Mouse (Mus musculus): ENCODE measurements around the gene Sirpa.

Gene Sirpa

GRCm38 (mm10) chr2:129606269-129606668, 13.6 kb downstream of the Sirpa start:
- DNase-seq (ENCODE audit: low spot score in 2 of 2) = no peak

GRCm38 (mm10) chr2:129606899-129607298, 14.3 kb downstream of the Sirpa start:
- DNase-seq (ENCODE audit: low spot score in 2 of 2) = no peak

GRCm38 (mm10) chr2:129613971-129614370, 21.3 kb downstream of the Sirpa start:
- DNase-seq (ENCODE audit: low spot score in 2 of 2) = no peak

- no peak for DNase-seq (ENCODE audit: low spot score in 2 of 2)
These were observed 22.0 kb downstream of the Sirpa start for GRCm38 (mm10) chr2:129614482-129615185.

- no peak for DNase-seq (ENCODE audit: low spot score in 2 of 2)
These were observed 27.5 kb downstream of the Sirpa start for GRCm38 (mm10) chr2:129620148-129620547.

- no peak for DNase-seq (ENCODE audit: low spot score in 2 of 2)
These were observed 28.2 kb downstream of the Sirpa start for GRCm38 (mm10) chr2:129620881-129621280.

GRCm38 (mm10) chr2:129621654-129622490, 29.2 kb downstream of the Sirpa start:
- DNase-seq (ENCODE audit: low spot score in 2 of 2) = no peak

- DNase-seq (ENCODE audit: low spot score in 2 of 2) = no peak
These were observed 30.3 kb downstream of the Sirpa start for GRCm38 (mm10) chr2:129622918-129623317.

- DNase-seq (ENCODE audit: low spot score in 2 of 2) = no peak
These were observed 31.1 kb downstream of the Sirpa start for GRCm38 (mm10) chr2:129623771-129624170.

- no peak for DNase-seq (ENCODE audit: low spot score in 2 of 2)
These were observed 31.7 kb downstream of the Sirpa start for GRCm38 (mm10) chr2:129624246-129624918.

GRCm38 (mm10) chr2:129624956-129625355, 32.3 kb downstream of the Sirpa start:
- no peak for DNase-seq (ENCODE audit: low spot score in 2 of 2)

GRCm38 (mm10) chr2:129625845-129626244, 33.2 kb downstream of the Sirpa start:
- peak; percentile 62 to 66 for DNase-seq (ENCODE audit: low spot score in 2 of 2)

- DNase-seq (ENCODE audit: low spot score in 2 of 2) = peak; percentile 19 to 34
These were observed 34.0 kb downstream of the Sirpa start for GRCm38 (mm10) chr2:129626621-129627061.

GRCm38 (mm10) chr2:129627133-129627532, 34.5 kb downstream of the Sirpa start:
- no peak for DNase-seq (ENCODE audit: low spot score in 2 of 2)

GRCm38 (mm10) chr2:129627811-129628210, 35.2 kb downstream of the Sirpa start:
- no peak for DNase-seq (ENCODE audit: low spot score in 2 of 2)

GRCm38 (mm10) chr2:129628456-129629185, 36.0 kb downstream of the Sirpa start:
- no peak for DNase-seq (ENCODE audit: low spot score in 2 of 2)

- DNase-seq (ENCODE audit: low spot score in 2 of 2) = no peak
These were observed 37.3 kb downstream of the Sirpa start for GRCm38 (mm10) chr2:129629786-129630531.

- no peak for DNase-seq (ENCODE audit: low spot score in 2 of 2)
These were observed 37.9 kb downstream of the Sirpa start for GRCm38 (mm10) chr2:129630532-129630886.

- DNase-seq (ENCODE audit: low spot score in 2 of 2) = no peak
These were observed 38.5 kb downstream of the Sirpa start for GRCm38 (mm10) chr2:129630978-129631660.

GRCm38 (mm10) chr2:129632324-129632723, 39.7 kb downstream of the Sirpa start:
- no peak for DNase-seq (ENCODE audit: low spot score in 2 of 2)
